Mouse (Mus musculus) hindbrain, postnatal 0 days (tissue): ENCODE results near the gene Ift20. TPM values are rescaled to one million over a fixed set of nuclear protein-coding genes. Genes with fewer than 3 reads are reported as not detected.
A peak's percentile ranks its signal among the peaks of the same experiment; 100 is the strongest.

Experiments
- ATAC-seq: fragments of 200-750 bp; cut with Nextera tagmentation; 2 replicates; pipeline ENCODE4 v1.8.0; 2017; ENCODE audit warnings: mild to moderate bottlenecking, moderate TSS enrichment, moderate library complexity
- DNase-seq: peaks from one replicate; pipeline ENCODE4 v3.0.0-alpha.2; 2015; ENCODE audit warnings: low spot score
- H3K27ac ChIP-seq: fragments of 300-500 bp; sonication (generic); 2 replicates; pipeline ENCODE4 v1.5.1; 2014; ENCODE audit warnings: mild to moderate bottlenecking
- H3K27me3 ChIP-seq: fragments of 300-500 bp; sonication (generic); 2 replicates; pipeline ENCODE4 v1.6.1; 2014; ENCODE audit warnings: low read length, mixed read lengths; ENCODE audit not compliant: insufficient read depth
- H3K36me3 ChIP-seq: fragments of 300-500 bp; sonication (generic); 2 replicates; pipeline ENCODE4 v1.6.1; 2014; ENCODE audit warnings: low read length, mixed read lengths; ENCODE audit not compliant: insufficient read depth
- H3K4me1 ChIP-seq: fragments of 300-500 bp; sonication (generic); 2 replicates; pipeline ENCODE4 v1.6.1; 2014; ENCODE audit warnings: antibody characterized with exemption, low read length, mixed read lengths; ENCODE audit not compliant: insufficient read depth
- H3K4me2 ChIP-seq: fragments of 300-500 bp; sonication (generic); 2 replicates; pipeline ENCODE4 v1.6.1; 2014; ENCODE audit warnings: low read depth, mild to moderate bottlenecking, low read length, moderate library complexity, mixed read lengths
- H3K4me3 ChIP-seq: fragments of 300-500 bp; sonication (generic); 2 replicates; pipeline ENCODE4 v1.5.1; 2014; ENCODE audit warnings: low read length
- H3K9ac ChIP-seq: fragments of 300-500 bp; sonication (generic); replicated peaks from 2 replicates; pipeline ENCODE4 v1.6.1; 2014; ENCODE audit warnings: mild to moderate bottlenecking, low read length, moderate library complexity, mixed read lengths
- H3K9me3 ChIP-seq: fragments of 300-500 bp; sonication (generic); 2 replicates; pipeline ENCODE4 v1.6.1; 2016; ENCODE audit warnings: low read length, mixed read lengths
- CTCF ChIP-seq: IDR thresholded peaks from 2 replicates; pipeline ENCODE4 v1.5.1; 2016; ENCODE audit warnings: antibody characterized with exemption, control low read depth, low read depth
- WGBS: fragments of 180-500 bp; shearing (Covaris S2); extraction: QIAGEN DNeasy Blood & Tissue Kit; methylation state at CpG from one replicate; pipeline ENCODE4 v1.1.7; 2014; 5-methylcytosine and 5-hydroxymethylcytosine counted together
- polyA plus RNA-seq: library from polyadenylated mRNA; unstranded; fragments of >200 nt; fragmentation: Nextera tagmentation; extraction: Ambion mirVana; gene quantifications from 2 replicates; pipeline ENCODE4 v1.2.1, GENCODE M21; 2015
- total RNA-seq: library from RNA; depleted of rRNA; stranded (reverse); fragments of >200 nt; gene quantifications from 2 replicates; pipeline ENCODE4 v1.2.3, GENCODE M21; 2014

The Ift20 gene
- total and polyA plus RNA-seq, 2 experiments from 2014 or later: 96.2 to 123 TPM

GRCm38 (mm10) chr11:78509148-78509547 lies 27.0 kb upstream of the Ift20 start:
- H3K4me2 ChIP-seq: no peak overlapping the region

DNA sequence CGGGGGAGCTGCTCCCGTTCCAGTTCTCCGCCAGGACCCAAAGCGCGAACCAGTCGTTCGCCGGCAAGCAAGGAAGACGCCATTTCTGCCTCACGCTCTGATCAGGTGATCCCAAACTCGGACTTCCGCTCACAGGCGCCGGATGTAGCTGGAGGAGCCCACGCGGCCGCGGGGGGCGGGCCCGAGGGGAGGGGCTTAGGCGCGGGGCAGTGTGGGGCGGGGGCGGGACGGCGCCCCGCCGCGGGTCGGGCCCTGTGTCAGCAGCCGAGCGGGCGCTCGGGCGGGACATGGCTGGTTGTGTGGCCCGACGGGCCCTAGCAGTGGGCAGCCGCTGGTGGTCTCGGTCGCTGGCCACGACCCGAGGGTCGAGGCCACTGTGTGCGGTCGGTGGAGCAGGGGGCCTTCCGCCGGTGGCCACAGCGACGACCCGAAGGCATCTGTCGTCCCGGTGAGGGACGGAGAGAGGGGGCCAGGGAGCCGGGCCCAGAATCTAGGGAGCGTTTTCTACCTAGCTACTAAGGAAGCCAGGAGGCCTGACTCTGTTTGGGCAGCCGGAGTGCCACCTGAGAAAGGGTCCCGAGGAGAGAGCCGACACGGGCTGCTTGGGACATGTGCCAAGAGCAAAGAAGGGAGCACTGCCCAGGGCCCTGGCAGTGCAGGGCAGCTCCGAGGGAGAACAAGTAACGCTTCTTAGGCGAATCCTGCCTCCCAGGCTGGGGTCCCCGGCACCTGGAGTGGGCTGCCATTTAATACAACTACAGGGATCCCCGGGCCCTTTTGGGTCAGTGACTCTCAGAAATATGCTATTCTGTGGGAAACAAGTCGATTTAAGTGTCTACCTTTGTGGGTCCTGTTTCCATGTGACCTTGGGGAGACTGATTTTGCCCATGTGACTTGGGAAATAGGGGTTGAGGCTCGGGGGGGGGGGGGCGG lies 23.9 kb upstream of the Ift20 start, which contains the start of the genes Tmem199 and Poldip2:
Gene Tmem199 (minus strand): TSS at position 148 of the 933 bp plus-strand sequence.
Gene Poldip2 (plus strand): TSS at position 169 of the 933 bp plus-strand sequence.
- 1% methylated on average over 67 of the region's 67 CpGs for whole genome bisulfite sequencing
- H3K9ac ChIP-seq: peak within 1 kb of the TSS; percentile 87
- H3K27ac ChIP-seq: peak within 1 kb of the TSS; percentile 85
- DNase-seq: peak; percentile 98
- peak within 1 kb of the TSS; percentile 70 for H3K4me3 ChIP-seq
- peak; percentile 96 for ATAC-seq
- TF ChIP-seq CTCF: no peak
- peaks cover 13% of the 10 kb centered on the region; the same call in 1 of the 2 replicates for H3K4me1 ChIP-seq
- no peaks in the 10 kb centered on the region for H3K9me3 ChIP-seq
- H3K27me3 ChIP-seq: no peaks in the 10 kb centered on the region
- H3K36me3 ChIP-seq: peaks cover 27% of the 10 kb centered on the region; the same call in 1 of the 2 replicates
- peak within 1 kb of the TSS; percentile 92 for H3K4me2 ChIP-seq

More at GRCm38 (mm10) chr11:78509148-78509547, 27.0 kb upstream of the Ift20 start:
- no peaks in the 10 kb centered on the region for H3K27me3 ChIP-seq
- peaks cover 20% of the 10 kb centered on the region; the same call in 1 of the 2 replicates for H3K36me3 ChIP-seq
- H3K27ac ChIP-seq: no peak overlapping the region
- DNase-seq (peak; percentile 64), ATAC-seq (no peak)
- peaks cover 13% of the 10 kb centered on the region; the same call in 1 of the 2 replicates for H3K4me1 ChIP-seq
- H3K4me3 ChIP-seq: no peak overlapping the region
- 81% methylated on average over 5 of the region's 5 CpGs for WGBS
- peak; percentile 63 for TF ChIP-seq CTCF
- H3K9ac ChIP-seq: no peak overlapping the region
- no peaks in the 10 kb centered on the region for H3K9me3 ChIP-seq

DNA sequence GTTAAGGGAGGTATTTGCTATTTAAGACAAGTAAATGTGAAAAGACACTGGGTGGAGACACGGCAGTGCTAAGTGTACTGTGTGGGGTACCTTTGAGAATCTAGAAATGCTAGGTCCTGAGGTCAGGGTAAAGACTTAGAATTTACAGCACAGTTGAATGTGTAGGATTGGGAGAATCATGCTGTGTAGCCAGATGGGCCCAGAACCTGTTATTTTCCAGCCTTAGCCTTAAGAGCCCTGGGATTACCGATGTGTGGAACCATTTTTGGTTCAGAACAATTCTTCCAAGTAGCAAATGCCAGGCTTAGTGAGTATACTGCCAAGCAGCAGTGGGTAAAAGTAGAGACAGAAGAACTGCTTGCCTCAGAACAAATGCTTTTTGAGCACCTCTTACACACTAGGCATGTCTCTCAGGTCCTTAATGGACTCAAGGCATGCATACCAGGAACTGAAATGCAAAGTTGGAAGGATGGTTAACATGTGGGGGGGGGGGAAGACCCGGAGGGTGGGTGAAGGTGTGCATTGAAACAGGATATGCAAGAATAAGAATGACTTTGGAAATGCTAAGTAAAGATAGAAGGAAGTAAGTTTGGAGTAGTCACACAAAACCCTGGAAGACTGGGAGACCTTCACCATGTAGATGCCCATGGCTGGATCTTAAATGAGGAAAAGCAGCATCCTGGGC lies 22.9 kb upstream of the Ift20 start:
- Histone ChIP-seq H3K9me3 (no peaks in the 10 kb centered on the region), H3K4me2 (peak overlapping the region; percentile 92), H3K36me3 (peaks cover 27% of the 10 kb centered on the region), H3K4me3 (peak overlapping the region; percentile 70; the same call in 1 of the 2 replicates), H3K27ac (no peak overlapping the region), H3K9ac (peak overlapping the region; percentile 87), H3K4me1 (peaks cover 13% of the 10 kb centered on the region; the same call in 1 of the 2 replicates), H3K27me3 (no peaks in the 10 kb centered on the region)
- ATAC-seq (no peak), DNase-seq (no peak)
- no peak for TF ChIP-seq CTCF
- WGBS: 76% methylated on average over 3 of the region's 3 CpGs

GRCm38 (mm10) chr11:78515549-78516325 lies 20.4 kb upstream of the Ift20 start:
- no peak overlapping the region for H3K4me2 ChIP-seq
- 60% methylated on average over 2 of the region's 2 CpGs for WGBS
- no peak overlapping the region for H3K4me3 ChIP-seq
- H3K9me3 ChIP-seq: no peaks in the 10 kb centered on the region
- H3K4me1 ChIP-seq: peaks cover 13% of the 10 kb centered on the region; the same call in 1 of the 2 replicates
- H3K9ac ChIP-seq: no peak overlapping the region
- no peaks in the 10 kb centered on the region for H3K27me3 ChIP-seq
- H3K36me3 ChIP-seq: peaks cover 37% of the 10 kb centered on the region
- ATAC-seq (no peak), DNase-seq (peak; percentile 22)
- peak; percentile 51 for TF ChIP-seq CTCF
- no peak overlapping the region for H3K27ac ChIP-seq

- Histone ChIP-seq H3K27me3 (no peaks in the 10 kb centered on the region), H3K9ac (no peak overlapping the region), H3K27ac (no peak overlapping the region), H3K9me3 (no peaks in the 10 kb centered on the region), H3K4me1 (no peaks in the 10 kb centered on the region), H3K36me3 (peaks cover 67% of the 10 kb centered on the region), H3K4me2 (no peak overlapping the region), H3K4me3 (no peak overlapping the region)
- TF ChIP-seq CTCF: no peak
- no peak for DNase-seq
- WGBS: 79% methylated on average over 10 of the region's 10 CpGs
- ATAC-seq: no peak
Observed at GRCm38 (mm10) chr11:78518931-78519330, 17.2 kb upstream of the Ift20 start.

DNA sequence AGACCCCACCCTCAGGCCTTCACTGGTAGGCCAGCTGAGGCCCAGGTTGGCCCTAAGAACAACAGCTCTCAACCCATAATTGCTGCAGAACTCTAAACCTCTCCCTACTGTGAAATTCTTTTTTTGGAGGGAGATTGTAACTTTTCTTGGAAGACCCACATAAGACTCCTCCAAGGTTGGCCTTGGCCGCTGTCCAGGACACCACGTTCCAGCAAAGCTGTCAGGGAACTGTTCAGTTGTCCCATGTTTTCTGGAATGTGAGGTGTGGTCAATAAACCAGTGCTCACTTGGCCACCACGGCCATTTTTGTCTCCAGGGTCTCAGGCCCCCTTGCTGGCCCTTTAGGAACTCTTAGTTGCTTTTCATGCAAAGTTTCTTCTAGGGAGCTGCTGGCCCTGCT lies 14.3 kb upstream of the Ift20 start:
- ATAC-seq (no peak), DNase-seq (no peak)
- no peaks in the 10 kb centered on the region for H3K27me3 ChIP-seq
- no peak overlapping the region for H3K9ac ChIP-seq
- H3K4me1 ChIP-seq: peaks cover 6% of the 10 kb centered on the region; the same call in 1 of the 2 replicates
- TF ChIP-seq CTCF: no peak
- WGBS: 74% methylated on average over 3 of the region's 3 CpGs
- H3K4me2 ChIP-seq: no peak overlapping the region
- peaks cover 72% of the 10 kb centered on the region for H3K36me3 ChIP-seq
- H3K4me3 ChIP-seq: no peak overlapping the region
- peak overlapping the region; percentile 45; the same call in 1 of the 2 replicates for H3K27ac ChIP-seq
- H3K9me3 ChIP-seq: no peaks in the 10 kb centered on the region
